Mouse (Mus musculus) Patski (cell line): ENCODE measurements around the gene Dnpep. TPM values are rescaled to one million over a fixed set of nuclear protein-coding genes. Genes with fewer than 3 reads are reported as not detected.

ENCODE experiments used
- ATAC-seq: fragments of 100-300 bp; one replicate; pipeline ENCODE4 v1.8.0; 2021
- CTCF ChIA-PET: fragments of 350-600 bp; sonication (Branson Sonifier 250); formaldehyde crosslinking; loops from one replicate; lab custom pipeline; 2022; ENCODE audit warnings: inconsistent platforms; lab: Charles Lee
- POLR2A ChIA-PET: fragments of 350-600 bp; sonication (Branson Sonifier 250); formaldehyde crosslinking; loops from one replicate; lab custom pipeline; 2022; ENCODE audit warnings: antibody characterized with exemption, inconsistent platforms; lab: Charles Lee
- DNase-seq: peaks from one replicate; pipeline ENCODE4 v3.0.0-alpha.2; 2011; ENCODE audit warnings: low read depth, low spot score
- H3K27me3 ChIP-seq: fragments of 371-371 bp; one replicate; pipeline ENCODE4 v1.5.1; 2021
- CTCF ChIP-seq: fragments of 100-300 bp; IDR thresholded peaks from one replicate; pipeline ENCODE4 v1.5.1; 2021
- in situ Hi-C: fragments of 300-500 bp; cut with MboI; formaldehyde crosslinking; loops from 3 replicates; pipeline ENCODE4 v1.11.1; 2018; ENCODE audit warnings: low pct_unique_long_range_greater_than_20kb, mixed read lengths
- polyA plus RNA-seq: library from polyadenylated mRNA; unstranded; gene quantifications from one replicate; pipeline ENCODE4 v1.2.3, GENCODE M21; 2021

Gene Dnpep
- polyA plus RNA-seq, 1 experiment from 2014 or later = 151 TPM

DNA sequence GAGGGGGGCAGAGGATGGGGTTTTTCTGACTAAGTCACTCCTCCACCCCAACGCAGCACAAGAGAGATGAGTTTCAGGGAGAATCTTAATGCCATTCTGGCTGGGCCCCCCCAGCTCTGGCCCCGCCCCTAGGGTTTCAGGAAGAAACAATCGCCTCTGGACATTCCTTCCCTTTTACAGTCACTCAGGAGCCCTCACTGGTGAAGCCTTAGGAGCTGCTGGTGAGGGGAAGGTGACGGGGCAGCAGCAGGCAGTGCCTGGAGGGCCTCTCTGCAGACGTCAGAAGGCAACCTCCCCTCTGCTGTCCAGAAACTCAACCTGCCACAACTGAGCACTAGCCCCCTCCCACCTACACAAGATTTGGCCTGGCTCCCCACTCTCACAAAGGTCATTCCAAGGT lies 31.5 kb upstream of the Dnpep start:
- no peak for TF ChIP-seq CTCF
- CTCF ChIA-PET = interaction anchor here (1.4 kb wide), 1 partner anchor 22 kb away, joined by 3 read pairs; no protein-coding TSS in a partner anchor
- in situ Hi-C loops = loop anchor here (10.0 kb wide), 1 partner anchor 206 kb away; no protein-coding TSS in a partner anchor
- POLR2A ChIA-PET = no interaction called here
- DNase-seq = no peak
- no peak for ATAC-seq
- H3K27me3 ChIP-seq = no peaks in the 10 kb centered on the region

DNA sequence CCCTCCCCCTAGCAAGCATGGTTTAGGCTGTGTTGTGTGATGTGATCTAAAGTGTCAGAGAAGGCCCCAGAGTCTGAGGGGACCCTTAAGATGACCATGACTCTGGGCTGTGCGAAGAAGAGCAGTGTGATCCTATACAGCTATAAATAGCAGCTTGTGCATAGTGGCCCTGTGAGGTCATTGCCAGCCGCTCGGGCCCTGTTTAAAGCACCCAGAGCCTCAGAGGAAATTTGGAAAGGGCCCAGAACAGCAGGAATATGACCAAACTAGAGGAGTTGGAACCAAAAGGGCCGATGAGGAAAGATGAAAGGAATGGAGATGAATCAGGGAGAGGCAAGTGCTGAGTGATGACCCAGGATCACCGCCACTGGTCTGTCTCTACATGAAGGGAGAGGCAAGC lies 29.5 kb upstream of the Dnpep start:
- no peaks in the 10 kb centered on the region for H3K27me3 ChIP-seq
- POLR2A ChIA-PET = interaction anchor here (0.5 to 0.7 kb wide), 2 partner anchors 23 to 110 kb away, joined by 3 read pairs; no protein-coding TSS in a partner anchor
- in situ Hi-C loops = loop anchor here (10.0 kb wide), 1 partner anchor 208 kb away; no protein-coding TSS in a partner anchor
- no peak for TF ChIP-seq CTCF
- CTCF ChIA-PET = interaction anchor here (0.8 to 2.7 kb wide), 2 partner anchors 9 to 120 kb away, joined by 3 to 12 read pairs; no protein-coding TSS in a partner anchor
- ATAC-seq (peak; percentile 41), DNase-seq (peak; percentile 51)

GRCm38 (mm10) chr1:75345036-75345935 lies 27.5 kb upstream of the Dnpep start:
- POLR2A ChIA-PET = interaction anchor here (0.9 to 1.2 kb wide), 2 partner anchors 95 to 118 kb away, joined by 3 read pairs; no protein-coding TSS in a partner anchor
- in situ Hi-C loops = loop anchor here (10.0 kb wide), 1 partner anchor 210 kb away; no protein-coding TSS in a partner anchor
- DNase-seq (no peak), ATAC-seq (no peak)
- CTCF ChIA-PET = interaction anchor here (1.0 to 5.4 kb wide), 8 partner anchors 8 to 122 kb away, joined by 3 to 45 read pairs (median 10); no protein-coding TSS in a partner anchor
- H3K27me3 ChIP-seq = no peaks in the 10 kb centered on the region
- TF ChIP-seq CTCF = no peak

DNA sequence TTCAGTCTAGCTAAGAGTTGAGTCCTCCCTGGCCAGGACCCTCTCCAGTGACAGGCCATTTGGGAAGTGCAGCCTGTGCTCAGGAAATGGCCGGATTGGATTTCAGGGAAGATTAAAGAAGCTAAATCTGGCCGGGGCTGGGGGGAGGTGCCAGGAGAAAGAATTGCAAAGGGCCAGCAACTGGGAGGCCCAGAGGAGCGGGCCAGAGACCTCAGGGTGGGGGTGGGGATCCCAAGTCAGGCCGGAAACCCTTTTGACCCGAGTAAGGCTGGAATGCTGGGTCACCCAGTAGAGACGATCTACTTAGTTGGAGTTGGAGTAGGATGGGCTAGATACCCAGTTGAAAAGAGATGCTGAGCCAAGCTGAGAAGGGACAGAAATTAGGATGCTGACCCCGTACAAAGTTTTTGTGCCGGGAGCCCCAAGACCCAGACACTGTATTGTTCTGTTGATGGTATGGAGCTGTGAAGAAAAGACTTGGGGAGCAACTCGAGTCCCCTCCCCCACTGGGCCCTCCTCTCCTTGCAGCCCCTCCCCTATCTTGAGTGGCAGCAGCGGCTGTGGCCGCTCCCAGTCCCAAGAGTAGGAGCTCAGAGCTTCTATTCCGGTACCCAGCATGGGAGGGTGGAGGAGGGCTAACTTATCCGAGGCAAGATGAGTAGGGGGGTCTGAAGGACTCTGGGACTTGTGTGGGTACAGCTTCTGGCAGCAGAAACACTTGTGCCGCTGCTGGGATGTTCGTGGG lies 26.7 kb upstream of the Dnpep start:
- POLR2A ChIA-PET = interaction anchor here (0.6 to 1.2 kb wide), 4 partner anchors 96 to 703 kb away, joined by 3 to 6 read pairs (median 3); no protein-coding TSS in a partner anchor
- ATAC-seq (no peak), DNase-seq (no peak)
- in situ Hi-C loops = loop anchor here (5.0 to 10.0 kb wide), 2 partner anchors 123 to 210 kb away; no protein-coding TSS in a partner anchor
- TF ChIP-seq CTCF = no peak
- CTCF ChIA-PET = interaction anchor here (0.6 to 5.4 kb wide), 15 partner anchors 8 to 237 kb away, joined by 3 to 45 read pairs (median 7); partner anchors contain the start of genes Des and Dnpep
- H3K27me3 ChIP-seq = no peaks in the 10 kb centered on the region

DNA sequence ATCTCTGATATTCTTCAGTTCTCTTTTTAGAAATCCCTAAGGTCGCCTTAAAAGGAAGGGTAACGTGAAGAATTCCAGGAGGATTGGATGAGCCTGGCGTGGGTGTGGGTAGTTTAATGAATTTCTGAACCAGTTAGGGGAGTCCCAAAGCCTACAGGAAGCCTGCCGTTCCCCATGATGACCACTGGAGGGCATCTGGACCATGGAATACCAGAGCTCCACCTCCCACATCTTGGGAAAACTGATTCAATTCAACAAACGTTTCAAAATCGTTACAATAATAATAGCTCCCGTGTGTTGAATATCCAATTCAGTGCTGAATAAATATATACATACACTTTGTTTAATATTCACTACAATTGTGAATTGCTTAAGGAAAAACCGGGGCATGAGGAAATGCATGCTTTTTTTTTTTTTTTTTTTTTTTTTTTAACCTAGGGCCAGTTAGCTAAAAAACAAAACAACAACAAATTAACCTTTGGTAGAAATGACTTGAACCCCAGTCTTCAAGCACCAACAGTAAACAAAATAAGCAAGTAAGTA lies 25.2 kb upstream of the Dnpep start:
- POLR2A ChIA-PET = interaction anchor here (0.7 to 1.6 kb wide), 3 partner anchors 114 to 128 kb away, joined by 3 read pairs; no protein-coding TSS in a partner anchor
- TF ChIP-seq CTCF = peak; percentile 95
- no peak for ATAC-seq
- no peaks in the 10 kb centered on the region for H3K27me3 ChIP-seq
- CTCF ChIA-PET = interaction anchor here (0.6 to 5.4 kb wide), 24 partner anchors 9 to 124 kb away, joined by 3 to 45 read pairs (median 4); partner anchors contain the start of genes Des and Dnpep
- no peak for DNase-seq
- in situ Hi-C loops = loop anchor here (5.0 to 10.0 kb wide), 2 partner anchors 124 to 212 kb away; no protein-coding TSS in a partner anchor

GRCm38 (mm10) chr1:75340519-75340918 lies 22.7 kb upstream of the Dnpep start:
- ChIA-PET POLR2A (no interaction called here), CTCF (interaction anchor here (1.1 to 5.4 kb wide), 2 partner anchors 95 to 127 kb away, joined by 3 to 45 read pairs; partner anchors contain the start of gene Gmppa)
- H3K27me3 ChIP-seq = no peaks in the 10 kb centered on the region
- ATAC-seq (no peak), DNase-seq (no peak)
- in situ Hi-C loops = loop anchor here (5.0 to 10.0 kb wide), 2 partner anchors 127 to 214 kb away; no protein-coding TSS in a partner anchor
- no peak for TF ChIP-seq CTCF

- in situ Hi-C loops = no loop called here
- H3K27me3 ChIP-seq = no peaks in the 10 kb centered on the region
- ChIA-PET POLR2A (no interaction called here), CTCF (no interaction called here)
- no peak for TF ChIP-seq CTCF
- DNase-seq (no peak), ATAC-seq (no peak)
Observed at GRCm38 (mm10) chr1:75339337-75339736, 21.5 kb upstream of the Dnpep start.

GRCm38 (mm10) chr1:75338091-75338694 lies 20.4 kb upstream of the Dnpep start:
- TF ChIP-seq CTCF = no peak
- in situ Hi-C loops = no loop called here
- DNase-seq (peak; percentile 48), ATAC-seq (peak; percentile 18)
- ChIA-PET CTCF (interaction anchor here (0.9 kb wide), 1 partner anchor 12 kb away, joined by 3 read pairs; no protein-coding TSS in a partner anchor), POLR2A (interaction anchor here (0.7 kb wide), 1 partner anchor 9 kb away, joined by 5 read pairs; no protein-coding TSS in a partner anchor)
- H3K27me3 ChIP-seq = no peaks in the 10 kb centered on the region

GRCm38 (mm10) chr1:75337097-75337496 lies 19.3 kb upstream of the Dnpep start:
- ATAC-seq (no peak), DNase-seq (no peak)
- CTCF ChIA-PET = interaction anchor here (2.1 kb wide), 1 partner anchor 10 kb away, joined by 6 read pairs; no protein-coding TSS in a partner anchor
- no peaks in the 10 kb centered on the region for H3K27me3 ChIP-seq
- in situ Hi-C loops = no loop called here
- no peak for TF ChIP-seq CTCF
- POLR2A ChIA-PET = interaction anchor here (0.7 kb wide), 1 partner anchor 8 kb away, joined by 5 read pairs; no protein-coding TSS in a partner anchor
